Mouse (Mus musculus) hindbrain, embryonic 15.5 days (tissue): ENCODE measurements at regions not wholly inside any gene's neighbourhood (a gene's known extent, or its start where the extent isn't known, plus 50 kb on each side); places are given as distances from the start of the nearest gene placed in this dataset.
A peak's percentile ranks its signal among the peaks of the same experiment; 100 is the strongest.

Experiments
- ATAC-seq: fragments of 200-750 bp; cut with Nextera tagmentation; 2 replicates; pipeline ENCODE4 v1.8.0; 2017; ENCODE audit warnings: low read depth, moderate number of reproducible peaks, moderate TSS enrichment; ENCODE audit not compliant: low FRiP score
- H3K27ac ChIP-seq: fragments of 300-500 bp; sonication (generic); replicated peaks from 2 replicates; pipeline ENCODE4 v1.5.1; 2015; ENCODE audit warnings: mild to moderate bottlenecking, inconsistent platforms
- H3K27me3 ChIP-seq: fragments of 300-500 bp; sonication (generic); 2 replicates; pipeline ENCODE4 v1.6.1; 2015; ENCODE audit warnings: control low read depth, inconsistent platforms
- H3K36me3 ChIP-seq: fragments of 300-500 bp; sonication (generic); 2 replicates; pipeline ENCODE4 v1.6.1; 2015; ENCODE audit warnings: control low read depth, inconsistent platforms
- H3K4me1 ChIP-seq: fragments of 300-500 bp; sonication (generic); replicated peaks from 2 replicates; pipeline ENCODE4 v1.6.1; 2015; ENCODE audit warnings: control low read depth, inconsistent platforms
- H3K4me2 ChIP-seq: fragments of 300-500 bp; sonication (generic); 2 replicates; pipeline ENCODE4 v1.6.1; 2015; ENCODE audit warnings: moderate library complexity, mild to moderate bottlenecking, inconsistent platforms
- H3K4me3 ChIP-seq: fragments of 300-500 bp; sonication (generic); 2 replicates; pipeline ENCODE4 v1.5.1; 2015; ENCODE audit warnings: mild to moderate bottlenecking, inconsistent platforms
- H3K9ac ChIP-seq: fragments of 300-500 bp; sonication (generic); 2 replicates; pipeline ENCODE4 v1.6.1; 2015; ENCODE audit warnings: inconsistent platforms
- H3K9me3 ChIP-seq: fragments of 300-500 bp; sonication (generic); 2 replicates; pipeline ENCODE4 v1.6.1; 2016; ENCODE audit warnings: control low read depth, inconsistent platforms
- WGBS: fragments of 180-500 bp; shearing (Covaris S2); methylation state at CpG from one replicate; pipeline ENCODE4 v1.1.7; 2015; 5-methylcytosine and 5-hydroxymethylcytosine counted together

DNA sequence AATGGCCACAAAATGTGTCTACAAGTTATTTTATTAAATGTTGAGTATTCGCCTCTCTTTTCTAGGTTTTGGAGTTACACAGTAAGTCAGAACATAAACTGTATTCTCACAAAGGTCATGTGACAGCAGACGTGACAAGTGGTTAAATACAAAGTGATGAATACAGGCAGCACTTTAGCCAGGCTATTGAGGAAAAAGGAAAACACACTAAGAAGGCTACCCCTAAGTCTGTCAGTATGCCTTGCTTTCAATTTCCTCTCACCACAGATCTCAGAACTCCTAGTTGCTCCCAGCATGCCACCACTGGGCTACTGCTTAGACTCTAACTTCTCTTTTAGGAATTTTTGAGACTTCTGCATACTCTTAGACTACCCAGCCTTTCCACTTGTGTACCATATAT lies 297.9 kb upstream of the Pex5l start:
- Histone ChIP-seq H3K27me3 (no peaks in the 10 kb centered on the region), H3K9ac (no peak overlapping the region), H3K4me2 (no peak overlapping the region), H3K9me3 (no peaks in the 10 kb centered on the region), H3K4me1 (no peaks in the 10 kb centered on the region), H3K4me3 (no peak overlapping the region), H3K36me3 (no peaks in the 10 kb centered on the region), H3K27ac (no peak overlapping the region)
- WGBS = 57% methylated on average over 2 of the region's 2 CpGs
- ATAC-seq = no peak

DNA sequence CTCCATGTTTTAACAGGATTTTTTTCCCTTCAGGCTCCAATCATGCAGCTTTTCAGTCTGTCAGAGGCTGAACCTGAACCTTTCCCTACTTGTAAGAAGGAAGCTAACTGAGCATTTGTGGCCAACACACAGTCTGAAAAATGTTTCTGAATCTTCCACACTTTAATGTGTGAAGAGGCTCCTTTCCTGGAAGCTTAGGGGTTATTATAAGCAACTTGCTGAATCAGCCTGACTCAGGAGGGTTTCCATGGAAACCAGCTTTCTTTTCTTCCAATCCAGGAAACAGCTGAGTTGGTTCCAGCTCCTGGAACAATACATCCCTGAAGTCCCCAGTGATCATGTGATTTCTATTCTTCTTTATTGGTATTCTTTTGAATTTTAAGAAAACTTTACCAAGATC lies 297.5 kb upstream of the Pex5l start:
- H3K27ac ChIP-seq = no peak overlapping the region
- no peaks in the 10 kb centered on the region for H3K36me3 ChIP-seq
- no peak for ATAC-seq
- no peak overlapping the region for H3K4me3 ChIP-seq
- no peaks in the 10 kb centered on the region for H3K4me1 ChIP-seq
- no peak overlapping the region for H3K4me2 ChIP-seq
- no peak overlapping the region for H3K9ac ChIP-seq
- no peaks in the 10 kb centered on the region for H3K9me3 ChIP-seq
- H3K27me3 ChIP-seq = no peaks in the 10 kb centered on the region

GRCm38 (mm10) chr3:33416922-33417321 lies 273.9 kb upstream of the Pex5l start:
- ATAC-seq = no peak
- 51% methylated on average over 3 of the region's 3 CpGs for WGBS

GRCm38 (mm10) chr3:33416321-33416720 lies 273.3 kb upstream of the Pex5l start:
- WGBS = 91% methylated on average over 1 of the region's 1 CpGs
- Histone ChIP-seq H3K4me1 (no peaks in the 10 kb centered on the region), H3K9me3 (no peaks in the 10 kb centered on the region), H3K36me3 (no peaks in the 10 kb centered on the region), H3K27me3 (no peaks in the 10 kb centered on the region), H3K4me3 (no peak overlapping the region), H3K4me2 (no peak overlapping the region), H3K9ac (no peak overlapping the region), H3K27ac (no peak overlapping the region)
- no peak for ATAC-seq

More at GRCm38 (mm10) chr3:33416922-33417321, 273.9 kb upstream of the Pex5l start:
- no peaks in the 10 kb centered on the region for H3K27me3 ChIP-seq
- no peak overlapping the region for H3K27ac ChIP-seq
- no peak overlapping the region for H3K4me2 ChIP-seq
- H3K4me3 ChIP-seq = no peak overlapping the region
- no peak overlapping the region for H3K9ac ChIP-seq
- no peaks in the 10 kb centered on the region for H3K4me1 ChIP-seq
- H3K36me3 ChIP-seq = no peaks in the 10 kb centered on the region
- H3K9me3 ChIP-seq = no peaks in the 10 kb centered on the region

- no peaks in the 10 kb centered on the region for H3K9me3 ChIP-seq
- H3K4me1 ChIP-seq = no peaks in the 10 kb centered on the region
- no peak overlapping the region for H3K4me2 ChIP-seq
- H3K4me3 ChIP-seq = no peak overlapping the region
- WGBS = 71% methylated on average over 2 of the region's 2 CpGs
- ATAC-seq = no peak
- no peaks in the 10 kb centered on the region for H3K36me3 ChIP-seq
- no peak overlapping the region for H3K9ac ChIP-seq
- H3K27ac ChIP-seq = no peak overlapping the region
- H3K27me3 ChIP-seq = no peaks in the 10 kb centered on the region
These were observed 258.9 kb upstream of the Pex5l start for GRCm38 (mm10) chr3:33401904-33402303.

GRCm38 (mm10) chr3:33399321-33399720 lies 256.3 kb upstream of the Pex5l start:
- no peak for ATAC-seq
- Histone ChIP-seq H3K9me3 (no peaks in the 10 kb centered on the region), H3K27me3 (no peaks in the 10 kb centered on the region), H3K4me3 (no peak overlapping the region), H3K36me3 (no peaks in the 10 kb centered on the region), H3K9ac (no peak overlapping the region), H3K27ac (no peak overlapping the region), H3K4me1 (no peaks in the 10 kb centered on the region), H3K4me2 (no peak overlapping the region)
- 68% methylated on average over 8 of the region's 8 CpGs for WGBS

GRCm38 (mm10) chr3:33398326-33398725 lies 255.3 kb upstream of the Pex5l start:
- H3K9me3 ChIP-seq = no peaks in the 10 kb centered on the region
- no peaks in the 10 kb centered on the region for H3K36me3 ChIP-seq
- no peak for ATAC-seq
- H3K27me3 ChIP-seq = no peaks in the 10 kb centered on the region
- no peaks in the 10 kb centered on the region for H3K4me1 ChIP-seq
- no peak overlapping the region for H3K27ac ChIP-seq
- no peak overlapping the region for H3K4me2 ChIP-seq
- no peak overlapping the region for H3K4me3 ChIP-seq
- H3K9ac ChIP-seq = no peak overlapping the region
- 61% methylated on average over 2 of the region's 2 CpGs for WGBS

DNA sequence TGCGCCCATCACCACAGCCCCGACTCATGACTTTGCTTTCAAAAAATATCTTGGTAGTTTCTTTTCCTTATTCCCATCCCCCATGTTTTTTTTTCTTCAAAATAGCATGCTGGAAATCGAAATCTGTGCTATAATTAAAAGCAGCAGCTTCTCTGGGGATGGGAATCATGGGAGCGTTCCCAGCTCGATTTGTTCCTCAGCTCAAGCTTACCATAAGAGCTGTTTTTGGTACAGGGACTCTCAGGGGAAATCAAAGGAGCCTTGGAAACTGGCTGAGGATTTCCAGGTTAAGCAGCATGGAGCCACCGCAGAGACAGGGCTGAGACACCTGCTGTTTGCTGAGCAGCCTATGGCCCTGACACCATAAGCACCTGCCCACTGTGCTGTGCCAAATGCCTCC lies 254.2 kb upstream of the Pex5l start:
- no peak overlapping the region for H3K4me3 ChIP-seq
- H3K4me1 ChIP-seq = no peaks in the 10 kb centered on the region
- no peak overlapping the region for H3K9ac ChIP-seq
- no peak overlapping the region for H3K27ac ChIP-seq
- H3K4me2 ChIP-seq = no peak overlapping the region
- ATAC-seq = no peak
- WGBS = 64% methylated on average over 6 of the region's 6 CpGs
- H3K36me3 ChIP-seq = no peaks in the 10 kb centered on the region
- H3K9me3 ChIP-seq = no peaks in the 10 kb centered on the region
- H3K27me3 ChIP-seq = no peaks in the 10 kb centered on the region

GRCm38 (mm10) chr3:33392541-33392822 lies 249.4 kb upstream of the Pex5l start:
- no peak overlapping the region for H3K4me3 ChIP-seq
- ATAC-seq = no peak
- H3K9me3 ChIP-seq = no peaks in the 10 kb centered on the region
- H3K36me3 ChIP-seq = no peaks in the 10 kb centered on the region
- H3K9ac ChIP-seq = no peak overlapping the region
- H3K4me2 ChIP-seq = no peak overlapping the region
- no peaks in the 10 kb centered on the region for H3K27me3 ChIP-seq
- H3K27ac ChIP-seq = no peak overlapping the region
- WGBS = 95% methylated on average over 1 of the region's 1 CpGs
- H3K4me1 ChIP-seq = no peaks in the 10 kb centered on the region

DNA sequence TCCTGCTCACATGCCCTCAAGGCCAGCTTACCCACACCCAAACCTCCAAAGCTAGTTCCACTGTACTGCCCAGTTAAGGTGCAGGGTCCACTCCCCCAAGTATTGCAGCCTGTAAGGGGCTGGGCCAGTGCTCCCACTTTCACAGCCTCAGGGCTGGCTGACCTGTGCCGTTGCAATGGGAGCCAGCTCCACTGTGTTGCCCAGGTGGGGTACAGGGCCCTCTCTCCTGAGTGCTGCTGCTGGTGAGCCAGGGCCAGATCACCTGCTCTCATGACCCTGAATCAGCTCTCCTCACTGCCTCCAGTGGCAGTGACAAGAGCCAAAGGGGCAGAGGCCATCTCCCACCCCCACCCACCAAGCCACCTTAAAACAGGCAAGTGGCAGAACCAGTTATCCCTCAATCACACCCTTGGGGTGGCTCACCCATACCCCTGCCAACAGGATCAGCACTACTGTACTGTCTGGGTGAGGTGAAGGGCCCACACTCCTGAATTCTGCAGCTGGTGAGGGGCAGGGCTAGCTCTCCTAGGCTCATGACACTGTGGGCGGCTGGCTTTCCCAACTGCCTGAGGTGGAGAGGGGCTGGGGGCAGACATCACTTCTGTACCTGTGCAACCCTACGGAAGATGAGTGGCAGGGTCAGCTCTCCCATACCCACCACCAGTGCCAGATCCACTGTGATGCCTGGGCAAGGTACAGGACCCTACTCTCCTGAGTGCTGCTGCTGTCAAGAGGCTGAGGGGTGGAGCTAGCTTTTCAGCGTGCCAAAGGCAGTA lies 248.9 kb upstream of the Pex5l start:
- Histone ChIP-seq H3K27me3 (no peaks in the 10 kb centered on the region), H3K4me1 (no peaks in the 10 kb centered on the region), H3K4me2 (no peak overlapping the region), H3K9ac (no peak overlapping the region), H3K36me3 (no peaks in the 10 kb centered on the region), H3K9me3 (no peaks in the 10 kb centered on the region), H3K27ac (no peak overlapping the region), H3K4me3 (no peak overlapping the region)
- WGBS = 95% methylated on average over 4 of the region's 4 CpGs
- peak; percentile 48; the same call in 1 of the 2 replicates for ATAC-seq

- H3K9ac ChIP-seq = no peak overlapping the region
- no peaks in the 10 kb centered on the region for H3K4me1 ChIP-seq
- H3K4me3 ChIP-seq = no peak overlapping the region
- no peak overlapping the region for H3K4me2 ChIP-seq
- no peak overlapping the region for H3K27ac ChIP-seq
- no peaks in the 10 kb centered on the region for H3K9me3 ChIP-seq
- no peaks in the 10 kb centered on the region for H3K36me3 ChIP-seq
- H3K27me3 ChIP-seq = no peaks in the 10 kb centered on the region
- ATAC-seq = no peak
- 56% methylated on average over 1 of the region's 1 CpGs for WGBS
These were observed 245.1 kb upstream of the Pex5l start for GRCm38 (mm10) chr3:33388171-33388570.

DNA sequence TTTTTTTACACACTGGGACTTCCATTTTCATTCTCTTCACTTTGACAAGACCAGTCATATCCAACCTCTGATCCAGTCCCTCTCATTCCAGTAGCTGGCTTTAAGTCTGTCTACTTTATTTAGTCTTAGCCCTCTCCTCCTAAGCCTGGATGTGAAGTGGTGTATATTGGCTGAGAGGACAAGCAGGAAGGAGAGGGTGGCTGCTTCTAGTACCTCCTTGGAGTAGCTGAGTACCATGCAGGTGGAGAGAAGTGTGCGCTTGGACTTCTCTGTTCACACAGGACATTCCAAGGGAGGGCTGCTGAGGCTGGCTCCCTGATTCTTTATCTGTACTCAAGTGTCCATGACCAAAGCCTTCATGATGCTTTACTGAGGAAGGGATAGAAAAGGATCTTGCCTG lies 240.6 kb upstream of the Pex5l start:
- no peaks in the 10 kb centered on the region for H3K9me3 ChIP-seq
- H3K4me3 ChIP-seq = no peak overlapping the region
- 96% methylated on average over 1 of the region's 1 CpGs for WGBS
- ATAC-seq = no peak
- no peak overlapping the region for H3K9ac ChIP-seq
- H3K4me2 ChIP-seq = no peak overlapping the region
- H3K27ac ChIP-seq = no peak overlapping the region
- no peaks in the 10 kb centered on the region for H3K36me3 ChIP-seq
- H3K4me1 ChIP-seq = no peaks in the 10 kb centered on the region
- no peaks in the 10 kb centered on the region for H3K27me3 ChIP-seq

DNA sequence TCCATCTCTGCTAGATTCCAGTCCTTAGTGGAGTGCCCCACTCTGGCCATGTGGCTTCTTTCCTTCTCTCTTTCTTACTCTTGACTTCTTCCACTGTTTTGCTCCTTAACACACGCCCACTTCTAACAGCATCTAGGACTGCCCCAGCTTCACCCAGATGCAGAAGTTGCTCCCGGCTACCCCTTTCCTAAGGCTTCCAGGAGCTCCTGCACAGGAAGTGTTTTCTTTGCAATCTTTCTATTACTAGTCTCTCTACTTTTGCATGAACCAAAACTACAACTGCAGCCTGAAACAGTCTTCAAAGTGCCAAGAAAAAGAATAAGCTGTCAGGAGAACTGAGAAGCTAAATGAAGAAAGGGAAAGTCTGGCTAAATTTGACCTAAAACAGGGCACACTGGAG lies 236.6 kb upstream of the Pex5l start:
- no peak for ATAC-seq

More for the DNA sequence above, 236.6 kb upstream of the Pex5l start:
- Histone ChIP-seq H3K27me3 (no peaks in the 10 kb centered on the region), H3K9me3 (no peaks in the 10 kb centered on the region), H3K4me1 (no peaks in the 10 kb centered on the region), H3K4me3 (no peak overlapping the region), H3K27ac (no peak overlapping the region), H3K9ac (no peak overlapping the region), H3K4me2 (no peak overlapping the region), H3K36me3 (no peaks in the 10 kb centered on the region)
- WGBS = 74% methylated on average over 2 of the region's 2 CpGs
